Mouse (Mus musculus) cortical plate, adult 2 months (tissue): ENCODE measurements around the gene Crebbp. TPM values are rescaled to one million over a fixed set of nuclear protein-coding genes. Genes with fewer than 3 reads are reported as not detected.
"Not testable (repeated sequence)": the region's sequence is repeated elsewhere in the genome, so short reads cannot be mapped to it uniquely, and the experiment has no call there.

ENCODE experiments used
- H3K27ac ChIP-seq: fragments of 200-500 bp; 2 replicates; pipeline ENCODE4 v1.5.1; 2012; ENCODE audit warnings: low read length, control low read depth, inconsistent platforms; ENCODE audit not compliant: insufficient read depth
- H3K4me1 ChIP-seq: fragments of 200-500 bp; 2 replicates; pipeline ENCODE4 v1.6.1; 2011; ENCODE audit warnings: low read length; ENCODE audit not compliant: control insufficient read depth, insufficient read depth
- H3K4me3 ChIP-seq: fragments of 200-500 bp; 2 replicates; pipeline ENCODE4 v1.5.1; 2011; ENCODE audit warnings: mild to moderate bottlenecking, low read length, control low read depth; ENCODE audit not compliant: insufficient read depth
- CTCF ChIP-seq: fragments of 200-500 bp; IDR thresholded peaks from 2 replicates; pipeline ENCODE4 v1.5.1; 2011; ENCODE audit warnings: mild to moderate bottlenecking, control low read depth, low read length; ENCODE audit not compliant: insufficient read depth; ENCODE audit errors: extremely low read depth
- POLR2A ChIP-seq: fragments of 200-500 bp; IDR thresholded peaks from 2 replicates; pipeline ENCODE4 v1.6.1; 2011; ENCODE audit warnings: mild to moderate bottlenecking, low read length, control low read depth; ENCODE audit not compliant: insufficient read depth; ENCODE audit errors: extremely low read depth
- polyA plus RNA-seq: library from polyadenylated mRNA; depleted of rRNA; stranded (reverse); fragments of >200 nt; gene quantifications from 2 replicates; pipeline ENCODE4 v1.2.3, GENCODE M21; 2012; rRNA removed

Crebbp gene
- 24.8 and 26.8 TPM in 2 replicates for polyA plus RNA-seq

DNA sequence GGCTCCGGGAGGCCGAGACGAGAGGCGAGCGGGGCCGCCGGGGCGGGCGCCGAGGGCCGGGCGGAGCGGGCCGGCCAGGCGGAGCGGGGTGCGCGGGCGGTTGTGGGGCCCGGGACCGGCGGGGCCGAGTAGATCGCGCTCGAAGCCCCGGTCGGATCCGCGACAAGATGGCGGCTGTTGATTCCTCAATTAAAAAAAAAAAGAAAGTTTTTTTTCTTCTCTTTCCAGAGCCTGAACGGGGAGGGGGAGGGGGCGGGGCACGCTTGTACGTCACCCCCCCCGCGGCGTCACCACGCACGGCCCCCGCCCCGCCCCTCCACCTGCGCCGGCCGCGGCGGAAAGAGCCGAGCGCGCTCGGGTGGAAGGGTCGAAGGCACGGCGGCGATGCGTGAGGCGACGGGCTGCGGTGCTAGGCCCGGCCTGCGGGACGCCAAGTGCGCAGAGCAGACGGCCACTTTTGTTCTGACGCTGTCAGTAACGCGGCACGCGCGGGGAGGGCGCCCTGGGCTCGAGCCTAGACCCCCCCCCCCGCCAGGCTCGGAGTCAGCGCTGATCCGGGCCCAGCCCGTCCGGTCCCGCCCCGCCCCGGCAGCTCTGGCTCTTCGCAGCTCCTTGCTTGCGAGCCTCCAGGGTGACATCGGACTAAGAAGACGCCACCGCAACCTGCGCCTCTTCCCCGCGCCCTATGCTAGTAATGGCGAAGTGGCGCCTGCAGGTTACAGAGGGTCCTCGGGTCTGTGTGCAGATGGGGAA lies at the start of gene Crebbp:
TSS of gene Crebbp (minus strand) at position 199 of the 753 bp plus-strand sequence.
- Histone ChIP-seq H3K4me1 (peaks cover 4% of the 10 kb centered on the region), H3K4me3 (peak within 1 kb of the TSS; percentile 93), H3K27ac (peak within 1 kb of the TSS; percentile 66)
- TF ChIP-seq CTCF (no peak), POLR2A (peak; percentile 70)

GRCm38 (mm10) chr16:4263486-4263885 lies 49.7 kb upstream of the Crebbp start:
- no peak overlapping the region for H3K4me3 ChIP-seq
- H3K4me1 ChIP-seq: peaks cover 2% of the 10 kb centered on the region; the same call in 1 of the 2 replicates
- TF ChIP-seq POLR2A: no peak
- no peak for TF ChIP-seq CTCF
- H3K27ac ChIP-seq: no peak overlapping the region

GRCm38 (mm10) chr16:4257546-4257945 lies 43.7 kb upstream of the Crebbp start:
- no peak for TF ChIP-seq CTCF
- no peak for TF ChIP-seq POLR2A
- no peaks in the 10 kb centered on the region for H3K4me1 ChIP-seq
- H3K27ac ChIP-seq: no peak overlapping the region
- no peak overlapping the region for H3K4me3 ChIP-seq

DNA sequence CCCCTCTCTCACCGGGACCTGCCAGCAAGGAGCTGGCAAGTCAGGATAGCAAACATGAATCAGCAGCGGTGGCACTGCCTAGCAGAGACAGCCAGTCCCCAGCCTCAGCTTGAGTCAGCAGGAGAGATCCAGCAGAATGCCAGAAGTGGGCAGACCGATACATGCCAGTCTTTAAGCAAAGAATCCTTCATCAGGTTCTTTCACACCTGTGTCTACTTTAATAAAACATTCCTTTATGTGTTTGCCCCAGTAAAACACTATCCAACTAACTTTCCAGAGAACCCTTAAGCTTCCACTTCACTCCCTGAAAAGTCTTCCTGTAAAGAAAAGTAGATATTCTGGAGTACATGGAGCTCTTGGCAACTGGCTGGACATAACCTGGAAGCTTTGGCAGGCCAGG lies 35.0 kb upstream of the Crebbp start:
- Histone ChIP-seq H3K27ac (no peak overlapping the region), H3K4me1 (no peaks in the 10 kb centered on the region), H3K4me3 (no peak overlapping the region)
- TF ChIP-seq POLR2A: no peak
- no peak for TF ChIP-seq CTCF

DNA sequence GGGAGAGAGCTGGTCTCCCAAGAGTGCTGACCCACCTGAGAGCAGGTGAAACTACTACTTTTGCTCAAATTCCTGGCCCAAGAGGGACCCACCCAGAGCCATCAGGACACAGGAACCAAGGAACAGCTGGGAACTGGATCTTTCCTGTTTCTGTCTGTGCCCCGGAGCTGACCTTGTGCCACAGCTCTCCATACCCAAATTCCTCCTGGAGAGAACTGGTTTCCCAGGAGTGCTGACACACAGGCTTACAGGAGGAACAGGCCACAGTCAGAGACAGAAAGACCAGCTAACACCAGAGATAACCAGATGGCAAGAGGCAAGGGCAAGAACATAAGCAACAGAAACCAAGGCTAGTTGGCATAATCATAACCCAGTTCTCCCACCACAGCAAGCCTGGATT lies 31.4 kb upstream of the Crebbp start:
- not testable (repeated sequence) for H3K27ac ChIP-seq

DNA sequence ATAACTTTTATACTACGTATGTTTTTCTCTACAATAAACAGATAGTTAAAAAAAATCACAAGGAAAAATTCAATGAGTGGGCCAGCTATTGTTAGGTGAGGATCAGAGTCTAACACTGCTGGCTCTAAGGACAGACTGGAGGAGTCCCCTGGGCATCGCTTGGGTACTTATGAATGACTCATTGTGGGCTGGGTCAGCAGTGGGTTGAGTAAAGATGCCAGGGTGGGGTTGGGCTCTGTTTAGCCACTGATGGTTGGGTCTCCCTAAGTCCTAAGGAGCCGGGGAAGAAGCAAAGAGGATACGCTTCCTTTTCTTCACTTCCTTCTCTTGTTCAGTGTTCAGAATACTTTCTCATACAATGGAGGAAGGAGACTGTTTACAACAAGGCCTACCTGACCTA lies 22.3 kb upstream of the Crebbp start:
- H3K4me1 ChIP-seq: no peaks in the 10 kb centered on the region
- no peak overlapping the region for H3K27ac ChIP-seq
- H3K4me3 ChIP-seq: no peak overlapping the region
- TF ChIP-seq POLR2A (no peak), CTCF (no peak)

More for the DNA sequence above, 31.4 kb upstream of the Crebbp start:
- H3K4me3 ChIP-seq, H3K4me1 ChIP-seq: not testable (repeated sequence)

GRCm38 (mm10) chr16:4235587-4235986 lies 21.8 kb upstream of the Crebbp start:
- H3K4me1 ChIP-seq: no peaks in the 10 kb centered on the region
- no peak overlapping the region for H3K4me3 ChIP-seq
- TF ChIP-seq CTCF (no peak), POLR2A (no peak)
- H3K27ac ChIP-seq: no peak overlapping the region

DNA sequence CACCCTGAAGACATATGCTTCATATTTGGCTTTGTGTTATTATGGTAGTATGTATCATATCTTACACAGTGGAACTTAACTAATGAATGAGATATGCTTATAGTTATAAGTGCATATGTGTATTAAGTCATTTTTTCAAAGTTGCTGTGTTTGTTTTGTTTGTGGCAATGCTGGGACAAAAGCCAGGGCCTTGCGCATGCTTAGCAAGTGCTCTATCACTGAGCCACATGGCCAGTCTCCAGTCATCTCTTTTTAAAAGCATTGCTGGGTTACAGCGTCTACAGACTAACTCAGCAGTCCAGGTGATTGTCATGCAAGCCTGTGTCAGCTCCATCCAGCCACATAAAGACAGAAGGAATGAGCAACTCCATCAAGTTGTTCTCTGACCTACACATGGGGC lies 12.0 kb upstream of the Crebbp start:
- no peak overlapping the region for H3K27ac ChIP-seq
- no peaks in the 10 kb centered on the region for H3K4me1 ChIP-seq
- TF ChIP-seq CTCF: no peak
- TF ChIP-seq POLR2A: no peak
- H3K4me3 ChIP-seq: no peak overlapping the region

- peak overlapping the region; percentile 66; the same call in 1 of the 2 replicates for H3K27ac ChIP-seq
- peaks cover 4% of the 10 kb centered on the region for H3K4me1 ChIP-seq
- TF ChIP-seq POLR2A: no peak
- TF ChIP-seq CTCF: no peak
- peak overlapping the region; percentile 83 for H3K4me3 ChIP-seq
These were observed 939 bp upstream of the Crebbp start for GRCm38 (mm10) chr16:4214631-4215240.

DNA sequence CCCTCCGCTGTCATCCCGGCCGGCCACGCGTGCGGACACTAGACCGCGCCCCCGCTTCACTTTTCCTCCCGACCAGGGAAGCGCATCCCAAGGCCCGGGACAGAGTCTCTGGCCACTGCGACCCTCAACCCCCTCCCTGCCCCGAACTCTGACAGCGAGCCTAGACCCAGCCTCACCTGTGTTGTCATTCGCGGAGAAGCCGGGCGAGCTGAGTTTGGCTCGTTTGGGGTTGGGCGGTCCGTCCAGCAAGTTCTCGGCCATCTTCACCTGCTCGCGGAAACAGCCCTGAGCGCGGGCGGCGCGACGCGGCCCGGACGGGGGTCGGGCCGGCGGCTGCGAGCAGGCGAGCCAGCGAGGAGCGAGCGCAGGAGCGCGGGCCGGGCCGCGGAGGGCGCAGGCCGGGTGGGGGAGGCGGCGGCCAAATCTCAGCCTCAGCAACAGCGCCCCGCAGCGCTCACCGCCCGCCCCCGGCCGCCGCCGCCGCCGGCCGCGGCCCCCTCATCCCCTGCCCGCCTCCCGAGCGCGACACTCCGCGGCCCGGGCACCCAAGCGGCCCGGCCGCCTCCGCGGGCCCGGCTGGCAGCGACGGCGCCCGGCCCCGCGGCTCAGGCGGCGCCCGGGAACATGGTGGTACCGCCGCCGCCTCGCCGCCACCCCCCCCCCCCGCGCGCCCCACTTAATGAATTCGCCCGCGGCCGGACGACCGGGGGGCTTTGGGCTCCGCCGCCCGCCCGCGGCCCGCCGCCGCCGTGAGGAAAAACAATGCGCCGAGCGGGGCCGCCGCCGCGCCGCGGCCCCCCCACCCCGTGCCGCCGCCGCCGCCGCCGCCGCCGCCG lies 616 bp downstream of the Crebbp start:
- Histone ChIP-seq H3K27ac (0 out of 2 replicates have a peak overlapping the region, but pooled peaks have one; percentile 32), H3K4me1 (peaks cover 4% of the 10 kb centered on the region), H3K4me3 (peak overlapping the region; percentile 93)
- TF ChIP-seq CTCF (no peak), POLR2A (no peak)
